Mouse (Mus musculus) heart, adult 2 months (tissue): ENCODE measurements around the gene Kbtbd12. TPM values are rescaled to one million over a fixed set of nuclear protein-coding genes. Genes with fewer than 3 reads are reported as not detected.

ENCODE experiments used
- DNase-seq, 2 experiments: peaks; one replicate each; pipeline ENCODE4 v3.0.0; 2021
- H3K27ac ChIP-seq: fragments of 200-600 bp; 2 replicates; pipeline ENCODE4 v1.8.1; 2022
- H3K27me3 ChIP-seq: fragments of 200-500 bp; 2 replicates; pipeline ENCODE4 v1.6.1; 2012; ENCODE audit warnings: mild to moderate bottlenecking, low read length, inconsistent platforms, mixed read lengths; ENCODE audit not compliant: control insufficient read depth, insufficient read depth
- H3K36me3 ChIP-seq: fragments of 200-500 bp; 2 replicates; pipeline ENCODE4 v1.6.1; 2012; ENCODE audit warnings: low read length, inconsistent platforms; ENCODE audit not compliant: control insufficient read depth, insufficient read depth
- H3K4me1 ChIP-seq: fragments of 200-500 bp; 2 replicates; pipeline ENCODE4 v1.6.1; 2011; ENCODE audit warnings: low read length; ENCODE audit not compliant: control insufficient read depth, insufficient read depth
- H3K4me3 ChIP-seq: fragments of 200-600 bp; 2 replicates; pipeline ENCODE4 v1.8.1; 2022
- H3K79me2 ChIP-seq: fragments of 200-500 bp; replicated peaks from 2 replicates; pipeline ENCODE4 v1.6.1; 2012; ENCODE audit warnings: mild to moderate bottlenecking, inconsistent platforms, low read length, moderate library complexity, mixed read lengths; ENCODE audit not compliant: control insufficient read depth, insufficient read depth
- H3K9ac ChIP-seq: fragments of 200-500 bp; 2 replicates; pipeline ENCODE4 v1.6.1; 2012; ENCODE audit warnings: low read depth, mild to moderate bottlenecking, control low read depth, inconsistent platforms, low read length, mixed read lengths
- CTCF ChIP-seq: fragments of 200-600 bp; IDR thresholded peaks from 2 replicates; pipeline ENCODE4 v1.8.1; 2022; ENCODE audit warnings: antibody characterized with exemption, mild to moderate bottlenecking, moderate library complexity
- EP300 ChIP-seq: fragments of 200-500 bp; IDR thresholded peaks from 2 replicates; pipeline ENCODE4 v1.6.1; 2011; ENCODE audit warnings: low read depth, low read length, control low read depth; ENCODE audit not compliant: insufficient read depth
- POLR2A ChIP-seq: fragments of 200-500 bp; IDR thresholded peaks from 2 replicates; pipeline ENCODE4 v1.6.1; 2011; ENCODE audit warnings: mild to moderate bottlenecking, low read depth, low read length, control low read depth; ENCODE audit not compliant: insufficient read depth
- whole genome bisulfite sequencing: fragments of 180-500 bp; shearing (Covaris S2); methylation state at CpG from one replicate; pipeline ENCODE4 v1.1.7; 2018; 5-methylcytosine and 5-hydroxymethylcytosine counted together
- intact Hi-C: fragments of 180-260 bp; cut with DNase I; formaldehyde crosslinking; loops from one replicate; pipeline ENCODE4 v1.15.1; 2025
- polyA plus RNA-seq: library from polyadenylated mRNA; depleted of rRNA; stranded (reverse); fragments of >200 nt; gene quantifications from 2 replicates; pipeline ENCODE4 v1.2.3, GENCODE M21; 2012
- total RNA-seq, 2 experiments: library from RNA; stranded (reverse); gene quantifications; 2 replicates each; pipeline ENCODE4 v1.2.3; 2021

Kbtbd12 gene
- total and polyA plus RNA-seq, 3 experiments: 14.7 to 37.4 (median 35.7) TPM

DNA sequence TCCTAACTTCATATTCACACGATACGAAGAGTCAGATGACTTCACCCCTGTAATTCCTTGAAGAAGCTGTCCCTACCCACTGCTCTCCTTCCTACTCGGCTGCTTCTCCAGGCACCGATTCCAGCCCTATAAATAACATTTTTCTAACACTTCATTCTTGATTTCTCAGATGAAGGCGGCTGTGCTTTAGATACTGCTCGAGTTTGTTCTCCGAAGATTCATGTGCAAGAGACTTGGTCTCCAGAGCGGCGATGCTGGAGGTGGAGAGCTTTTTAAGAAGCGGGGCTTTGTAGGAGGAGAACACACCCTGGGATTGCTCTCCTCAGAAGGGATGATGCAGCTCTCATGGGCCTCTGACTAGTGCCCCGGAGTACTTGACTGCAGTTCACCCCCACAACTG, 61.3 kb downstream of the Kbtbd12 start:
- TF ChIP-seq EP300: no peak
- no peak for TF ChIP-seq POLR2A
- no peak for TF ChIP-seq CTCF
- Histone ChIP-seq H3K27ac (no peak overlapping the region), H3K79me2 (no peaks in the 10 kb centered on the region), H3K27me3 (no peaks in the 10 kb centered on the region), H3K4me3 (no peak overlapping the region), H3K9ac (no peak overlapping the region), H3K4me1 (no peaks in the 10 kb centered on the region), H3K36me3 (no peaks in the 10 kb centered on the region)
- WGBS: 83% methylated on average over 11 of the region's 11 CpGs
- intact Hi-C loops: no loop called here
- DNase-seq: no peak

DNA sequence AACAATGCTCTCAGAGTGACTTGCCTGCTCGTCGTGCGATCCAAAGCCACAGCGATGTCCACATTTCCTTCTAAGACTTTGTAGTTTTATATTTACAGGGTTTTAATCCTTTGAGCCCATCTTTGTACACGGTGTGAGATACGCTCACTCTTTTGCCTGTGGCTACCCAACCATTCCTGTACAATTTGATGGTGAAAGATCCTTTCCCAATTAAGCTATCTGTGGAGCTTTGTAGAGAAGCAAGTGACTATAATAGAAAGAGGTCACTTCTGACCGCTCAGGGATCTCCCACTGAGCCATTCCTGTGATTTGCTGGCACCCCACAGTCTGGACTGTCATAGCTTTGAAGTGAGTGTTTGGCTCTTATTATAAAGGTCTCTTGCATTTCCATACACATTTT, 71.1 kb downstream of the Kbtbd12 start:
- Histone ChIP-seq H3K79me2 (no peaks in the 10 kb centered on the region), H3K4me1 (no peaks in the 10 kb centered on the region), H3K9ac (no peak overlapping the region), H3K36me3 (no peaks in the 10 kb centered on the region), H3K27me3 (no peaks in the 10 kb centered on the region), H3K4me3 (no peak overlapping the region), H3K27ac (no peak overlapping the region)
- no peak for DNase-seq
- intact Hi-C loops: no loop called here
- WGBS: 51% methylated on average over 7 of the region's 7 CpGs
- TF ChIP-seq EP300 (no peak), CTCF (no peak), POLR2A (no peak)

DNA sequence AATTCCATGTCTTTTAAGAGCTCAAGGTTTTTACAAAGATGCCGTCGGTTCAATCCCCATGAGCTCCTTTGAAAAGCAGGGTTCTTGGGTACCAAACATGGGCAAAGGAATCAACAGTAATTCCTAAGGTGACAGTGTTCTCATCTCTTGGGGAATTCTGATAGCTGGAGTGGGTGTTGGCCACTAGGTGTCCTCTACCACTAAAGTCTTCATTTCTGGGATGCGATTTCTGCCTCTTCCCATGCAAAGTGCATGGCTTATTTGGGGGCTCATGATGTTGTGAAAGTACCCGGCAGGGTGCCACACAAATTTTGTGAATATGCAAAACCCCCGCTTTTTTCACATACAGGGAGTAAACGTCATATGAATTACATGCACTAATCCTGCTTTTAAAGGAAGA, 72.7 kb downstream of the Kbtbd12 start:
- Histone ChIP-seq H3K27me3 (no peaks in the 10 kb centered on the region), H3K4me1 (no peaks in the 10 kb centered on the region), H3K4me3 (no peak overlapping the region), H3K79me2 (no peaks in the 10 kb centered on the region), H3K27ac (no peak overlapping the region), H3K36me3 (no peaks in the 10 kb centered on the region), H3K9ac (no peak overlapping the region)
- intact Hi-C loops: no loop called here
- DNase-seq: no peak
- WGBS: 24% methylated on average over 6 of the region's 6 CpGs
- TF ChIP-seq CTCF (peak; percentile 74), EP300 (no peak)

GRCm38 (mm10) chr6:88560156-88560555, 77.6 kb downstream of the Kbtbd12 start:
- Histone ChIP-seq H3K4me3 (no peak overlapping the region), H3K27ac (no peak overlapping the region), H3K9ac (no peak overlapping the region), H3K79me2 (no peaks in the 10 kb centered on the region), H3K27me3 (no peaks in the 10 kb centered on the region), H3K36me3 (no peaks in the 10 kb centered on the region), H3K4me1 (no peaks in the 10 kb centered on the region)
- DNase-seq: no peak
- 85% methylated on average over 4 of the region's 4 CpGs for WGBS
- no peak for TF ChIP-seq EP300
- intact Hi-C loops: no loop called here

DNA sequence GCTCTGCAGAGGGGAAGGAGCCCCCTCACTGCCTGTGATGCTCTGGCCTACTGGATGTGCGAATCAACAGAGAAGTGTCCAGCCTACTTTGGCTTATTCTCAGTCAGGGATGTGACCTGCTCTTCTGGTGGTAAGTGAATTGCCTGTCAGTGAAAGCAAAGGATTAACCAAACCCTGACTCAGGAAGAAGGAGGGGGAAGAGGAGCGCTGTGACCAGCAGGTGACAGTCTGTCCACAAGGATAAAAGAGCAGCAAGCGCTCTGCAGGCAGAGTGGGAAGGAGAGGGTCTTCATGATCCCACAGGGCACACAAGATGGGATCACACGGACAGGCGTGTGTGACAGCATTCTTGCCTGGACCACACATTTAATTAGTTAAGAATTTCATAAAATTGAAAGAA, 78.1 kb downstream of the Kbtbd12 start:
- WGBS: 64% methylated on average over 5 of the region's 5 CpGs
- no peak for DNase-seq
- Histone ChIP-seq H3K27ac (no peak overlapping the region), H3K79me2 (no peaks in the 10 kb centered on the region), H3K4me1 (no peaks in the 10 kb centered on the region), H3K4me3 (no peak overlapping the region), H3K27me3 (no peaks in the 10 kb centered on the region), H3K9ac (no peak overlapping the region), H3K36me3 (no peaks in the 10 kb centered on the region)
- TF ChIP-seq EP300 (no peak), CTCF (peak; percentile 40), POLR2A (no peak)
- intact Hi-C loops: no loop called here

DNA sequence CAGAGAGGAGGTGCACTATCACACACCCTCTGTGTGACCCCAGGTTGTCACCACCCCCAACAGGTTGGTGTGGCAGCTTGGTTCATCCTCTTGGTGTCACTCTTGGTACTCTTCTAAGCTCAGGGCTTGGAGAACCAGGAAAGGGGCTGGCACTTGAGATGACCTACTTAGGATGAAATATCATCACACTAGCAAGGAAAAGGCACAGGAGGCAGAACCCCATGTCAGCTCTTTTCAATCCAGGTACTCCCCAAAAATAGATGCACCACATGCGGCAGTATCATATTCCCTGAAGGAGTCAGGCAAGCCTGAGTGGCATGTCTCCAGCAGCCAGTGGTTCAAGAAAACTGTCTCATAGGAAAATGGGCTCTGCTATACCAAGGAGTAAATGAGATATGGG, 79.7 kb downstream of the Kbtbd12 start:
- 40% methylated on average over 1 of the region's 1 CpGs for WGBS
- H3K4me1 ChIP-seq: no peaks in the 10 kb centered on the region
- DNase-seq: no peak
- H3K4me3 ChIP-seq: no peak overlapping the region
- H3K27me3 ChIP-seq: no peaks in the 10 kb centered on the region
- no peak overlapping the region for H3K9ac ChIP-seq
- H3K79me2 ChIP-seq: no peaks in the 10 kb centered on the region
- intact Hi-C loops: no loop called here
- no peaks in the 10 kb centered on the region for H3K36me3 ChIP-seq
- peak; percentile 46 for TF ChIP-seq CTCF
- no peak for TF ChIP-seq POLR2A
- TF ChIP-seq EP300: no peak
- no peak overlapping the region for H3K27ac ChIP-seq
